Mouse (Mus musculus) ES-Bruce4 (cell line): ENCODE results near the gene Wiz. TPM values are rescaled to one million over a fixed set of nuclear protein-coding genes. Genes with fewer than 3 reads are reported as not detected.
A peak's percentile ranks its signal among the peaks of the same experiment; 100 is the strongest.

Experiments used
- H3K27ac ChIP-seq: 2 replicates; pipeline ENCODE4 v1.5.1; 2012; ENCODE audit warnings: low read length, inconsistent platforms; ENCODE audit not compliant: insufficient read depth
- H3K27me3 ChIP-seq: 2 replicates; pipeline ENCODE4 v1.6.1; 2012; ENCODE audit warnings: mild to moderate bottlenecking, low read length, inconsistent platforms; ENCODE audit not compliant: control insufficient read depth, poor library complexity, insufficient read depth, severe bottlenecking
- H3K36me3 ChIP-seq: 2 replicates; pipeline ENCODE4 v1.6.1; 2012; ENCODE audit warnings: inconsistent platforms, mild to moderate bottlenecking, low read length, moderate library complexity; ENCODE audit not compliant: control insufficient read depth, poor library complexity, insufficient read depth, severe bottlenecking
- H3K4me1 ChIP-seq: one replicate; pipeline ENCODE4 v1.8.1; 2011; ENCODE audit warnings: low read length; ENCODE audit not compliant: control insufficient read depth, insufficient read depth
- H3K4me3 ChIP-seq: 2 replicates; pipeline ENCODE4 v1.5.1; 2011; ENCODE audit warnings: low read depth, mild to moderate bottlenecking, low read length
- H3K9ac ChIP-seq: 2 replicates; pipeline ENCODE4 v1.6.1; 2012; ENCODE audit warnings: low read depth, mild to moderate bottlenecking, inconsistent platforms; ENCODE audit not compliant: poor library complexity, severe bottlenecking
- H3K9me3 ChIP-seq: replicated peaks from 2 replicates; pipeline ENCODE4 v1.6.1; 2012; ENCODE audit warnings: mild to moderate bottlenecking, low read length, inconsistent platforms; ENCODE audit not compliant: control insufficient read depth, poor library complexity, insufficient read depth, severe bottlenecking
- CTCF ChIP-seq: IDR thresholded peaks from one replicate; pipeline ENCODE4 v1.8.1; 2011; ENCODE audit warnings: low read depth, low read length
- EP300 ChIP-seq: IDR thresholded peaks from 2 replicates; pipeline ENCODE4 v1.6.1; 2011; ENCODE audit warnings: low read depth, low read length; ENCODE audit not compliant: insufficient read depth
- POLR2A ChIP-seq: IDR thresholded peaks from one replicate; pipeline ENCODE4 v1.8.1; 2011; ENCODE audit warnings: low read length; ENCODE audit not compliant: insufficient read depth
- polyA plus RNA-seq: library from polyadenylated mRNA; stranded (reverse); fragments of >200 nt; gene quantifications from 2 replicates; pipeline ENCODE4 v1.2.4, GENCODE M21; 2011; ENCODE audit warnings: low read depth; ENCODE audit not compliant: missing spikeins, insufficient read depth, insufficient read length

The Wiz gene
- 56.3 and 69.9 TPM in 2 replicates for polyA plus RNA-seq

DNA sequence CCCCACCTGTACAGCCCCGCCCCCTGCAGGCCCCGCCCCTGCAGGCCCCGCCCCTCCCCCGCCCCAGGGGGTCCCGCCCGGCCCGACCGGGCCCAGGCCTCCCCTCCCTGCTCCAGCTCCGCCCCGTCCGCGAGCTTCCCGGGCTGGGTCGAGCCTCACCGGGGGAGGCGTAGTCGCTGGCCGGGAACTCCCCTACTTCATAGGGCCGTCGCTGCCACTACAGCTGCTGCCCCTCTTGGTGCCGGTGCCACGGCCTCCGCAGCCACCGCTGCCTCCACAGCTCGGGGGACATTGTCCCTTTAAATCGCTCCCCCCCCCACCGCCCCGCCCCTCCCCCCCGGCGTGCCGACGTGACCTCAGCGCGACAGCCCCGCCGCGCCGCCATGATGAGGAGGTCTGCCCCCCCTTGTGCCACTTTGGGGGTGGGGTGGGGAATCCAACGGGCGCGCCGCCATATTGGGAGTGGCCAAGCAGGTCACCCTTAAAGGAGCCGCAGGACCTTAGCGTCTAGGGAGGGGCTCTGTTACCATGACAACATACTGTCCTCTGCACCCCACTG, at the start of gene Wiz:
TSS of gene Wiz (minus strand) at position 339 of the 559 bp plus-strand sequence.
- Histone ChIP-seq H3K27me3 (no peaks in the 10 kb centered on the region), H3K9me3 (no peaks in the 10 kb centered on the region), H3K9ac (peak within 1 kb of the TSS; percentile 75), H3K4me3 (peak within 1 kb of the TSS; percentile 98), H3K36me3 (no peaks in the 10 kb centered on the region), H3K27ac (no peak within 1 kb of the TSS), H3K4me1 (no peaks in the 10 kb centered on the region)
- TF ChIP-seq EP300 = no peak
- no peak for TF ChIP-seq POLR2A
- no peak for TF ChIP-seq CTCF

DNA sequence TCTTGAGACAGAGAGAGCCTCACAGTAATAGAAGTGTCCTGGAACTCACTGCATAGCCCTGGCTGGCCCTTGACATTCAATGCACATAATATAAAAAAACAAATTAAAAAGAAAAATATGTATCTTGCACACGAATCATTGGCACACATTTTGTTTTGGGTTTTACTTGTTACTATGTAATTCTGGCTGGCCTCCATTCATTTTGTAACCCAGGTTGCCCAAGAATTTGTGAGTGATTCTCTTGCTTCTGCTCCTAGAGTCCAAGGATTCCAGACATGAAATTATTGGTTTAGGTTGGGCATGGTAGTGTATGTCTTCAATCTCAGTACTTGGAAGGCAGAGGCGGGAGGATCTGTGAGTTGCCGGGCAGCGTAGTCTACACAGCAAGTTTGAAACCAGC, 47.9 kb upstream of the Wiz start:
- no peak overlapping the region for H3K9ac ChIP-seq
- H3K4me1 ChIP-seq = peaks cover 2% of the 10 kb centered on the region
- no peak overlapping the region for H3K4me3 ChIP-seq
- no peak overlapping the region for H3K27ac ChIP-seq
- no peaks in the 10 kb centered on the region for H3K36me3 ChIP-seq
- TF ChIP-seq POLR2A = no peak
- TF ChIP-seq EP300 = no peak
- TF ChIP-seq CTCF = no peak
- no peaks in the 10 kb centered on the region for H3K9me3 ChIP-seq
- no peaks in the 10 kb centered on the region for H3K27me3 ChIP-seq

DNA sequence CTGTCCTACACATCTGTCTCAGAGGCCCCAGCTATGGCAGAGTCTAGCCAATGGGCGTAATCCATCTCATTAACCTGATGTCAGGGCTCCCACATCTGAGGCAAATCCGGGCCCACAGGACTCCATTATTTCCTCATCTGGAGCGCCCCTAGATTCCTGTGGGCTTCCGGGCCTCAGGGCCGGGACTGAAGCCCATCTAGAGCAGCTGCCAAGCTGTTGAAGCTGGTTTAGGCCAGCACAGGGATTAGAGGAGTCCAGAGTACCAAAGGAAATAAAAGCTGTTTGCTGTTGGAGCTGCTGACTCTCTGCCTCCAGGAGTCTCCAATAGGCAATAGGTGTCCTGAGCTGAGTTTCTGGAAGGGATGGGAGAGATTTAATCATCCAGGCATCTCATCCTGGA, 45.9 kb upstream of the Wiz start:
- H3K27me3 ChIP-seq = no peaks in the 10 kb centered on the region
- H3K9ac ChIP-seq = no peak overlapping the region
- no peak for TF ChIP-seq CTCF
- TF ChIP-seq EP300 = no peak
- TF ChIP-seq POLR2A = no peak
- no peaks in the 10 kb centered on the region for H3K36me3 ChIP-seq
- H3K4me1 ChIP-seq = peaks cover 2% of the 10 kb centered on the region
- no peak overlapping the region for H3K27ac ChIP-seq
- H3K9me3 ChIP-seq = no peaks in the 10 kb centered on the region
- H3K4me3 ChIP-seq = no peak overlapping the region

DNA sequence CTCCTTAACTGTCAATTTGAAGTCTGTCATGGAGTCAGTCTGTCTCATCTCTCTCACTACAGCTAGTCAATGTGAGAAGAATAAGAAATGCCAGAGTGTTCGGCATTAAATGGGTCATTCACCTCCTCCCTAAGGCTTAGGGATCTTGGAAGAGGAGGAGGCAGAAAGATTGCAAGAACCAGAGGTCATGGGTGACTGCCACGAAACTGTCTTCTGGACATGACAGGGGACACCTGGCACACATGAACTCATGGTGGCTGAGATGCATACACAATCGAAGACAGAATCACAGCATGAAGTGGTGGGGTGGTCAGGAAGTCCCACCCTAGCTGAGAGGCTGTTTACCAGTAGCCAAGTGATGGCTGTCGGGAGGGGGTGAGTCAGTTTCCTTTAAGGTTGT, 45.1 kb upstream of the Wiz start:
- H3K9ac ChIP-seq = no peak overlapping the region

DNA sequence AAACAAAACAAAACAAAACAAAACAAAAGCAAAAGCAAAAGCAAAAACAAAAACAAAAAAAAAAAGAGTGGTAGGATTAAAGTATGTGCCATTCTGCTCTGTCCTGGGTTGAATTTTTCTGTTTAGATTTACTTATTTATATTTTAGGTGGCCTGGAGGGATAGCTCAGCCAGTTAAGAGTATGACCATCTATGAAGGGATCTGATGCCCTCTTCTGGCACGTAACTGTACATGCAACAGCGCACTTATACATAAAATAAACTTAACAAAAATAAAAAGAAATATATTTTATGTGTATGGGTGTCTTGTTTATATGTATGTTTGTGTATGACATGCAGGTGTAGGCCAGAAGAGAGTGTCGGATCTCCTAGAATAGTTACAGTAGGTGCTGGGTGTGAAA, 42.7 kb upstream of the Wiz start:
- TF ChIP-seq POLR2A (no peak), EP300 (no peak), CTCF (no peak)
- no peak overlapping the region for H3K27ac ChIP-seq
- H3K4me1 ChIP-seq = peaks cover 2% of the 10 kb centered on the region
- H3K27me3 ChIP-seq = no peaks in the 10 kb centered on the region
- H3K9me3 ChIP-seq = no peaks in the 10 kb centered on the region
- no peak overlapping the region for H3K4me3 ChIP-seq
- H3K36me3 ChIP-seq = no peaks in the 10 kb centered on the region
- H3K9ac ChIP-seq = no peak overlapping the region

More for the DNA sequence above, 45.1 kb upstream of the Wiz start:
- Histone ChIP-seq H3K9me3 (no peaks in the 10 kb centered on the region), H3K36me3 (no peaks in the 10 kb centered on the region), H3K27me3 (no peaks in the 10 kb centered on the region), H3K4me1 (peaks cover 2% of the 10 kb centered on the region), H3K4me3 (no peak overlapping the region), H3K27ac (no peak overlapping the region)
- TF ChIP-seq EP300 (no peak), CTCF (no peak), POLR2A (no peak)

DNA sequence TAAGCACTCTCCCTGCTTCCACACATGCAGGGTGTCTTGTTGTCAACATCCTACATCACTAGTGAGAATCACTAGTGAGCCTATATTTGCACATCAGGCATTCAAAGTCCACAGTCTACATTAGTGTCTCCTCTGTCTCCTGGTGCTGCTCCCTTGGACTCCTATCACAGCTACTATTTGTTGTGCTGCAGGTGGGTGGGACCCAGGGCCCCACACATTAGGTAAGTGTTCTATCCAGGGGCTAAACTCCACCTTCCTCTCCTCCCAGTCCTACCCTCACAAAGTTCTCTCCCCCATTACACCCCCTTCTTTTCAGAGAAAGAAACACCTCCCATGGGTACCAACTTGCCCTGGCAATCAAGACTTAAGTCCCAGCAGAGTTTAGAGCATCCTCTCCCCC, 37.4 kb upstream of the Wiz start:
- H3K9me3 ChIP-seq = no peaks in the 10 kb centered on the region
- no peak overlapping the region for H3K27ac ChIP-seq
- no peaks in the 10 kb centered on the region for H3K4me1 ChIP-seq
- no peaks in the 10 kb centered on the region for H3K36me3 ChIP-seq
- TF ChIP-seq CTCF (no peak), POLR2A (no peak), EP300 (no peak)
- no peak overlapping the region for H3K9ac ChIP-seq
- H3K27me3 ChIP-seq = no peaks in the 10 kb centered on the region
- no peak overlapping the region for H3K4me3 ChIP-seq
